Mouse (Mus musculus): ENCODE measurements around the gene Hebp1.

GRCm38 (mm10) chr6:135136439-135137161 is 61.2 kb downstream of the Hebp1 start:
- TF ChIP-seq POLR2A (IDR thresholded peaks at IDR 0.05; ENCODE audit: low read depth, low read length) = no peak
- no peak for TF ChIP-seq CTCF (IDR thresholded peaks at IDR 0.05; ENCODE audit: extremely low read depth, insufficient read length, insufficient replicate concordance, low read depth, low read length)
